8 mouse cellular contexts compared by ENCODE assay signal in genomic region chr10:117793436-117794030, GRCm38 (mm10). TPM values are rescaled to one million over a fixed set of nuclear protein-coding genes. Genes with fewer than 3 reads are reported as not detected.
DNase-seq lines count a peak whose midpoint lies in the region; ATAC-seq lines count a peak whose summit lies in the region.

No protein-coding gene starts in this region.

- H3K4me3 ChIP-seq in kidney, embryonic 16.5 days (ENCODE audit: low read length), result peak overlapping the region; percentile 95
- peak overlapping the region; percentile 75 for H3K4me3 ChIP-seq in hindbrain, embryonic 14.5 days (replicated peaks; ENCODE audit: low read length)
- no peak overlapping the region for H3K4me3 ChIP-seq in midbrain, embryonic 16.5 days (ENCODE audit: low read depth, low read length)

- H3K9ac ChIP-seq in kidney, embryonic 16.5 days (replicated peaks; ENCODE audit: low read length), result peak overlapping the region; percentile 67
- H3K9ac ChIP-seq in hindbrain, embryonic 14.5 days, result no peak overlapping the region
- H3K9ac ChIP-seq in midbrain, embryonic 16.5 days (ENCODE audit: low read depth, low read length), result no peak overlapping the region

- peaks cover 5% of the 10 kb centered on the region; the same call in 1 of the 2 replicates for H3K9me3 ChIP-seq in kidney, embryonic 16.5 days (ENCODE audit: low read length)
- no peaks in the 10 kb centered on the region; the same call in 1 of the 2 replicates for H3K9me3 ChIP-seq in hindbrain, embryonic 14.5 days (ENCODE audit: control insufficient read depth, low read length)
- H3K9me3 ChIP-seq in midbrain, embryonic 16.5 days (replicated peaks; ENCODE audit: control insufficient read depth, low read length, poor library complexity, severe bottlenecking), result no peaks in the 10 kb centered on the region

- H3K4me2 ChIP-seq in kidney, embryonic 16.5 days (replicated peaks; ENCODE audit: low read depth, low read length), result peak overlapping the region; percentile 66
- H3K4me2 ChIP-seq in hindbrain, embryonic 14.5 days (replicated peaks), result peak overlapping the region; percentile 74
- H3K4me2 ChIP-seq in midbrain, embryonic 16.5 days (ENCODE audit: low read length), result peak overlapping the region; percentile 70

- no peaks in the 10 kb centered on the region for H3K27me3 ChIP-seq in kidney, embryonic 16.5 days (ENCODE audit: insufficient read depth, low read length)
- H3K27me3 ChIP-seq in hindbrain, embryonic 14.5 days (ENCODE audit: control insufficient read depth, insufficient read depth, low read length), result no peaks in the 10 kb centered on the region
- H3K27me3 ChIP-seq in midbrain, embryonic 16.5 days (ENCODE audit: control insufficient read depth, insufficient read depth, low read depth, low read length), result no peaks in the 10 kb centered on the region

- DNase-seq in kidney, postnatal 14 days, result no peak
- peak; percentile 18 for DNase-seq in adipocyte (ENCODE audit: low spot score)
- DNase-seq in hindbrain, embryonic 14.5 days (ENCODE audit: low spot score), result no peak
- DNase-seq in adrenal gland, adult 8-10 months, result no peak
- DNase-seq in urinary bladder, adult 2 months (ENCODE audit: low spot score), result no peak
- DNase-seq in left cerebral cortex, adult 9 months (ENCODE audit: low spot score in 2 of 2), result no peak

- ATAC-seq in kidney, embryonic 16.5 days (ENCODE audit: low FRiP score, low TSS enrichment), result no peak
- ATAC-seq in hindbrain, embryonic 14.5 days (ENCODE audit: low FRiP score), result no peak
- no peak for ATAC-seq in midbrain, embryonic 16.5 days

- WGBS in kidney, embryonic 16.5 days, result 72% methylated on average over 11 of the region's 11 CpGs
- 83% methylated on average over 11 of the region's 11 CpGs for WGBS in hindbrain, embryonic 14.5 days
- WGBS in midbrain, embryonic 16.5 days, result 84% methylated on average over 11 of the region's 11 CpGs

- H3K4me1 ChIP-seq in kidney, embryonic 16.5 days (ENCODE audit: insufficient read depth, low read length), result peaks cover 22% of the 10 kb centered on the region
- peaks cover 15% of the 10 kb centered on the region; the same call in 1 of the 2 replicates for H3K4me1 ChIP-seq in hindbrain, embryonic 14.5 days (replicated peaks; ENCODE audit: control insufficient read depth, insufficient read depth, low read length)
- H3K4me1 ChIP-seq in midbrain, embryonic 16.5 days (ENCODE audit: control insufficient read depth, insufficient read depth, low read length), result peaks cover 13% of the 10 kb centered on the region

- H3K36me3 ChIP-seq in kidney, embryonic 16.5 days (ENCODE audit: insufficient read depth, low read length), result no peaks in the 10 kb centered on the region; the same call in 1 of the 2 replicates
- no peaks in the 10 kb centered on the region; the same call in 1 of the 2 replicates for H3K36me3 ChIP-seq in hindbrain, embryonic 14.5 days (replicated peaks; ENCODE audit: control insufficient read depth, insufficient read depth)
- no peaks in the 10 kb centered on the region for H3K36me3 ChIP-seq in midbrain, embryonic 16.5 days (ENCODE audit: control insufficient read depth, insufficient read depth, low read length)

- peak overlapping the region; percentile 84; the same call in 1 of the 2 replicates for H3K27ac ChIP-seq in kidney, embryonic 16.5 days (ENCODE audit: low read length)
- H3K27ac ChIP-seq in hindbrain, embryonic 14.5 days, result no peak overlapping the region
- no peak overlapping the region for H3K27ac ChIP-seq in midbrain, embryonic 16.5 days (ENCODE audit: low read length)

RNA-seq across cellular contexts. Expression of gene Nup107, which starts 1.0 kb away (rescaled TPM):
- 64.8 and 69.0 TPM in 2 replicates for polyA plus RNA-seq in kidney, embryonic 16.5 days (2015; fragmentation: Nextera tagmentation; extraction: Ambion mirVana)
- 37.7 and 39.1 TPM in 2 replicates for polyA plus RNA-seq in hindbrain, embryonic 14.5 days (2014; fragmentation: Nextera tagmentation; extraction: Ambion mirVana)
- polyA plus RNA-seq in midbrain, embryonic 16.5 days (2015; fragmentation: Nextera tagmentation; extraction: Ambion mirVana), result 29.4 and 34.9 TPM in 2 replicates
- 10 to 100 TPM; 13.3 to 21.0 (median 15.6) TPM for total RNA-seq in adrenal gland, adult 8-10 months (2022)
- polyA plus RNA-seq in urinary bladder, adult 2 months (2012; rRNA removed), result 14.1 and 17.5 TPM in 2 replicates

RNA-seq across cellular contexts. Expression of gene Slc35e3, which starts 47.4 kb away (rescaled TPM):
- 15.2 and 17.3 TPM in 2 replicates for polyA plus RNA-seq in kidney, embryonic 16.5 days (2015; fragmentation: Nextera tagmentation; extraction: Ambion mirVana)
- 24.8 and 28.9 TPM in 2 replicates for polyA plus RNA-seq in hindbrain, embryonic 14.5 days (2014; fragmentation: Nextera tagmentation; extraction: Ambion mirVana)
- polyA plus RNA-seq in midbrain, embryonic 16.5 days (2015; fragmentation: Nextera tagmentation; extraction: Ambion mirVana), result 34.4 and 34.8 TPM in 2 replicates
- 10 to 100 TPM; 16.6 to 24.2 (median 20.5) TPM for total RNA-seq in adrenal gland, adult 8-10 months (2022)
- polyA plus RNA-seq in urinary bladder, adult 2 months (2012; rRNA removed), result 12.1 and 12.4 TPM in 2 replicates

RNA-seq across cellular contexts. Expression of gene Rap1b, which starts 52.3 kb away (rescaled TPM):
- 166 and 185 TPM in 2 replicates for polyA plus RNA-seq in kidney, embryonic 16.5 days (2015; fragmentation: Nextera tagmentation; extraction: Ambion mirVana)
- polyA plus RNA-seq in hindbrain, embryonic 14.5 days (2014; fragmentation: Nextera tagmentation; extraction: Ambion mirVana), result 181 and 195 TPM in 2 replicates
- polyA plus RNA-seq in midbrain, embryonic 16.5 days (2015; fragmentation: Nextera tagmentation; extraction: Ambion mirVana), result 171 and 179 TPM in 2 replicates
- 100 to 1,000 TPM; 111 to 128 (median 116) TPM for total RNA-seq in adrenal gland, adult 8-10 months (2022)
- polyA plus RNA-seq in urinary bladder, adult 2 months (2012; rRNA removed), result 114 TPM in 2 replicates
